24 mouse cellular contexts compared by ENCODE assay signal in genomic region chr12:86302973-86303372, GRCm38 (mm10). TPM values are rescaled to one million over a fixed set of nuclear protein-coding genes. Genes with fewer than 3 reads are reported as not detected.
DNase-seq lines count a peak whose midpoint lies in the region; ATAC-seq and TF ChIP-seq lines count a peak whose summit lies in the region.
"Had no signal": no experiment of that assay in that cellular context is flagged by ENCODE, and none has a peak within 500 bp of the region (broad histone marks: within the 10 kb centered on the region; RNA-seq: fewer than 3 reads in every experiment).

No protein-coding gene starts in this region.

- peaks cover 15% of the 10 kb centered on the region for H3K4me1 ChIP-seq in heart, embryonic 10.5 days
- H3K4me1 ChIP-seq in kidney, adult 2 months (ENCODE audit: control insufficient read depth, insufficient read depth, low read length): no peaks in the 10 kb centered on the region
- H3K4me1 ChIP-seq in kidney, embryonic 16.5 days (ENCODE audit: insufficient read depth, low read length): 0 out of 2 replicates have a peak, but pooled peaks cover 9% of the 10 kb centered on the region
- H3K4me1 ChIP-seq: hindbrain, embryonic 12.5 days had no signal

- H3K4me2 ChIP-seq in kidney, embryonic 16.5 days (replicated peaks; ENCODE audit: low read depth, low read length): no peak overlapping the region
- H3K4me2 ChIP-seq: forebrain, embryonic 13.5 days; heart, embryonic 12.5 days; hindbrain, embryonic 12.5 days had no signal

- H3K4me3 ChIP-seq in heart, embryonic 10.5 days: no peak overlapping the region
- no peak overlapping the region for H3K4me3 ChIP-seq in kidney, adult 2 months (ENCODE audit: insufficient read depth, low read depth, low read length)
- no peak overlapping the region for H3K4me3 ChIP-seq in kidney, embryonic 16.5 days (ENCODE audit: low read length)
- H3K4me3 ChIP-seq: embryonic facial prominence, embryonic 10.5 days; forebrain, embryonic 13.5 days; heart, adult 2 months; heart, embryonic 12.5 days; hindbrain, embryonic 12.5 days had no signal

- no peaks in the 10 kb centered on the region for H3K27me3 ChIP-seq in heart, embryonic 10.5 days (ENCODE audit: insufficient read depth, poor library complexity, severe bottlenecking)
- H3K27me3 ChIP-seq in kidney, adult 2 months (replicated peaks; ENCODE audit: control insufficient read depth, insufficient read depth, low read length): no peaks in the 10 kb centered on the region
- H3K27me3 ChIP-seq in kidney, embryonic 16.5 days (ENCODE audit: insufficient read depth, low read length): no peaks in the 10 kb centered on the region
- H3K27me3 ChIP-seq: forebrain, embryonic 13.5 days; heart, embryonic 12.5 days; hindbrain, embryonic 12.5 days; Patski had no signal

- no peak for TF ChIP-seq CTCF in kidney, adult 2 months (conservative IDR thresholded peaks at IDR 0.05; ENCODE audit: insufficient read depth, insufficient read length, low read depth, low read length)

- DNase-seq in heart, embryonic 10.5 days (ENCODE audit: low spot score): no peak
- no peak for DNase-seq in heart, adult 11 months
- peak; percentile 54 for DNase-seq in kidney, adult 2 months
- DNase-seq in kidney, adult 9 months: peak; percentile 33
- peak; percentile 11 to 30 for DNase-seq in kidney, postnatal 36 days
- no peak for DNase-seq in c-Kit-positive CD71-positive TER-119-positive erythroid progenitor cells, embryonic 14.5 days (ENCODE audit: low spot score)
- DNase-seq: adrenal gland, adult 8-10 months; B cell, adult 2 months; cerebellum, adult 11-12 months; cerebellum, adult 9-10 months; cerebellum, postnatal 36 days; forebrain, postnatal 0 days; heart, adult 2 months; heart, postnatal 4 days had no signal

- H3K9ac ChIP-seq in kidney, embryonic 16.5 days (replicated peaks; ENCODE audit: low read length): no peak overlapping the region
- H3K9ac ChIP-seq: forebrain, embryonic 13.5 days; forebrain, postnatal 0 days; heart, embryonic 12.5 days; hindbrain, embryonic 12.5 days had no signal

- 77% methylated on average over 10 of the region's 10 CpGs for WGBS in heart, embryonic 10.5 days
- 69% methylated on average over 10 of the region's 10 CpGs for WGBS in kidney, adult 2 months
- WGBS in kidney, embryonic 16.5 days: 83% methylated on average over 10 of the region's 10 CpGs

- H3K27ac ChIP-seq in heart, embryonic 10.5 days: peak overlapping the region; percentile 32; the same call in 1 of the 2 replicates
- H3K27ac ChIP-seq in kidney, adult 2 months (ENCODE audit: insufficient read depth, low read depth, low read length): peak overlapping the region; percentile 11; the same call in 1 of the 2 replicates
- H3K27ac ChIP-seq in kidney, embryonic 16.5 days (ENCODE audit: low read length): no peak overlapping the region
- H3K27ac ChIP-seq: embryonic facial prominence, embryonic 10.5 days; forebrain, embryonic 13.5 days; heart, adult 2 months; hindbrain, embryonic 12.5 days had no signal

- TF ChIP-seq POLR2A in kidney, adult 2 months (IDR thresholded peaks at IDR 0.05; ENCODE audit: low read depth, low read length): no peak

- no peak for ATAC-seq in kidney, embryonic 16.5 days (ENCODE audit: low FRiP score, low TSS enrichment)
- no peak for ATAC-seq in cerebellum, adult (ENCODE audit: insufficient number of reproducible peaks, low FRiP score, low TSS enrichment)
- ATAC-seq: CD4-positive, CD25-positive, alpha-beta regulatory T cell, adult 4 months; forebrain, embryonic 13.5 days; forebrain, postnatal 0 days; hindbrain, embryonic 16.5 days; inflammation-experienced regulatory T-cells, adult 6 months; Patski had no signal

- no peaks in the 10 kb centered on the region for H3K9me3 ChIP-seq in heart, embryonic 10.5 days
- H3K9me3 ChIP-seq in kidney, embryonic 16.5 days (ENCODE audit: low read length): no peaks in the 10 kb centered on the region
- H3K9me3 ChIP-seq: embryonic facial prominence, embryonic 10.5 days; forebrain, embryonic 13.5 days; heart, embryonic 12.5 days; hindbrain, embryonic 12.5 days had no signal

- H3K36me3 ChIP-seq in heart, embryonic 10.5 days: no peaks in the 10 kb centered on the region
- H3K36me3 ChIP-seq in kidney, adult 2 months (ENCODE audit: control insufficient read depth, insufficient read depth, low read length): no peaks in the 10 kb centered on the region
- no peaks in the 10 kb centered on the region for H3K36me3 ChIP-seq in kidney, embryonic 16.5 days (ENCODE audit: insufficient read depth, low read length)
- H3K36me3 ChIP-seq: embryonic facial prominence, embryonic 10.5 days; heart, embryonic 12.5 days; hindbrain, embryonic 12.5 days had no signal

RNA-seq across cellular contexts. Expression of gene Esrrb, which starts 57.9 kb away (rescaled TPM):
- 1.6 and 3.1 TPM in 2 replicates for polyA plus RNA-seq in heart, embryonic 10.5 days (2016; fragmentation: Nextera tagmentation; extraction: Ambion mirVana)
- 16.7 and 21.5 TPM in 2 replicates for polyA plus RNA-seq in kidney, adult 2 months (2012; rRNA removed)
- polyA plus RNA-seq in kidney, embryonic 16.5 days (2015; fragmentation: Nextera tagmentation; extraction: Ambion mirVana): 0.77 and 0.96 TPM in 2 replicates
- polyA plus RNA-seq: CD4-positive, CD25-positive, alpha-beta regulatory T cell, adult 4 months had no signal

Comparison
In these comparisons a context has a peak if more than half of its experiments do, and no peak if none do; other contexts are left out.
1. DNase-seq: peak in kidney, adult 2 months (single experiment), kidney, adult 9 months (single experiment) and kidney, postnatal 36 days (2 of 2); none in heart, embryonic 10.5 days (single experiment), heart, adult 11 months (single experiment) and c-Kit-positive CD71-positive TER-119-positive erythroid progenitor cells, embryonic 14.5 days (single experiment).